Mouse (Mus musculus): Measurements from ENCODE around the gene Tnip1. TPM values are rescaled to one million over a fixed set of nuclear protein-coding genes. Genes with fewer than 3 reads are reported as not detected.

Gene Tnip1
- polyA plus RNA-seq (2015; fragmentation: Nextera tagmentation; extraction: Ambion mirVana), result 20.0 and 20.5 TPM in 2 replicates

GRCm38 (mm10) chr11:54962810-54963209, at the start of gene Tnip1:
Tnip1 (minus strand) TSS chr11:54962917.
- Histone ChIP-seq H3K27ac (peak within 1 kb of the TSS; percentile 53; the same call in 1 of the 2 replicates), H3K4me1 (peaks cover 19% of the 10 kb centered on the region), H3K4me2 (peak within 1 kb of the TSS; percentile 41), H3K4me3 (replicated peaks) (peak within 1 kb of the TSS; percentile 9), H3K9me3 (no peaks in the 10 kb centered on the region), H3K27me3 (replicated peaks) (no peaks in the 10 kb centered on the region), H3K9ac (no peak within 1 kb of the TSS), H3K36me3 (no peaks in the 10 kb centered on the region)
- ATAC-seq (ENCODE audit: insufficient read depth, low FRiP score, low read depth), result peak; percentile 34; the same call in 1 of the 2 replicates
- WGBS, result 21% methylated on average over 6 of the region's 6 CpGs

GRCm38 (mm10) chr11:55011440-55011839, 48.7 kb upstream of the Tnip1 start:
- Histone ChIP-seq H3K36me3 (peaks cover 51% of the 10 kb centered on the region), H3K9me3 (no peaks in the 10 kb centered on the region), H3K4me1 (peaks cover 4% of the 10 kb centered on the region; the same call in 1 of the 2 replicates), H3K27me3 (replicated peaks) (no peaks in the 10 kb centered on the region), H3K9ac (no peak overlapping the region), H3K4me2 (no peak overlapping the region), H3K4me3 (replicated peaks) (no peak overlapping the region), H3K27ac (no peak overlapping the region)
- 80% methylated on average over 3 of the region's 3 CpGs for WGBS
- ATAC-seq (ENCODE audit: insufficient read depth, low FRiP score, low read depth), result no peak

- no peak for ATAC-seq (ENCODE audit: insufficient read depth, low FRiP score, low read depth)
- Histone ChIP-seq H3K9ac (no peak overlapping the region), H3K4me1 (no peaks in the 10 kb centered on the region), H3K27me3 (replicated peaks) (no peaks in the 10 kb centered on the region), H3K4me2 (no peak overlapping the region), H3K4me3 (replicated peaks) (no peak overlapping the region), H3K36me3 (peaks cover 79% of the 10 kb centered on the region), H3K9me3 (no peaks in the 10 kb centered on the region), H3K27ac (no peak overlapping the region)
- 72% methylated on average over 6 of the region's 6 CpGs for WGBS
These were observed 45.5 kb upstream of the Tnip1 start for GRCm38 (mm10) chr11:55008230-55008629.

GRCm38 (mm10) chr11:55005684-55006083, 43.0 kb upstream of the Tnip1 start:
- no peak overlapping the region for H3K9ac ChIP-seq
- H3K4me3 ChIP-seq (replicated peaks), result no peak overlapping the region
- no peaks in the 10 kb centered on the region for H3K9me3 ChIP-seq
- no peaks in the 10 kb centered on the region for H3K4me1 ChIP-seq
- H3K36me3 ChIP-seq, result peaks cover 87% of the 10 kb centered on the region
- 81% methylated on average over 5 of the region's 5 CpGs for WGBS
- no peak overlapping the region for H3K4me2 ChIP-seq
- no peak overlapping the region for H3K27ac ChIP-seq
- H3K27me3 ChIP-seq (replicated peaks), result no peaks in the 10 kb centered on the region
- ATAC-seq (ENCODE audit: insufficient read depth, low FRiP score, low read depth), result no peak

GRCm38 (mm10) chr11:55004970-55005502, 42.3 kb upstream of the Tnip1 start:
- H3K27ac ChIP-seq, result no peak overlapping the region
- no peaks in the 10 kb centered on the region for H3K4me1 ChIP-seq
- 73% methylated on average over 7 of the region's 7 CpGs for WGBS
- no peak overlapping the region for H3K4me3 ChIP-seq (replicated peaks)
- no peak overlapping the region for H3K4me2 ChIP-seq
- no peak overlapping the region for H3K9ac ChIP-seq
- ATAC-seq (ENCODE audit: insufficient read depth, low FRiP score, low read depth), result no peak
- peaks cover 87% of the 10 kb centered on the region for H3K36me3 ChIP-seq
- H3K27me3 ChIP-seq (replicated peaks), result no peaks in the 10 kb centered on the region
- no peaks in the 10 kb centered on the region for H3K9me3 ChIP-seq

- WGBS, result 45% methylated on average over 2 of the region's 2 CpGs
- no peak for ATAC-seq (ENCODE audit: insufficient read depth, low FRiP score, low read depth)
- Histone ChIP-seq H3K4me2 (no peak overlapping the region), H3K9ac (no peak overlapping the region), H3K4me1 (no peaks in the 10 kb centered on the region), H3K9me3 (no peaks in the 10 kb centered on the region), H3K27me3 (replicated peaks) (no peaks in the 10 kb centered on the region), H3K27ac (no peak overlapping the region), H3K4me3 (replicated peaks) (no peak overlapping the region), H3K36me3 (peaks cover 68% of the 10 kb centered on the region)
These were observed 36.0 kb upstream of the Tnip1 start for GRCm38 (mm10) chr11:54998708-54999107.

- no peak; the same call in 1 of the 2 replicates for ATAC-seq (ENCODE audit: insufficient read depth, low FRiP score, low read depth)
- no peaks in the 10 kb centered on the region for H3K27me3 ChIP-seq (replicated peaks)
- no peak overlapping the region for H3K4me2 ChIP-seq
- H3K9ac ChIP-seq, result no peak overlapping the region
- no peaks in the 10 kb centered on the region for H3K4me1 ChIP-seq
- H3K27ac ChIP-seq, result no peak overlapping the region
- no peaks in the 10 kb centered on the region for H3K9me3 ChIP-seq
- peaks cover 64% of the 10 kb centered on the region for H3K36me3 ChIP-seq
- no peak overlapping the region for H3K4me3 ChIP-seq (replicated peaks)
- 3% methylated on average over 12 of the region's 12 CpGs for WGBS
These were observed 35.6 kb upstream of the Tnip1 start for GRCm38 (mm10) chr11:54998284-54998683.

GRCm38 (mm10) chr11:54996176-54996575, 33.5 kb upstream of the Tnip1 start:
- no peak for ATAC-seq (ENCODE audit: insufficient read depth, low FRiP score, low read depth)
- Histone ChIP-seq H3K4me3 (replicated peaks) (no peak overlapping the region), H3K4me1 (no peaks in the 10 kb centered on the region), H3K9me3 (no peaks in the 10 kb centered on the region), H3K27me3 (replicated peaks) (no peaks in the 10 kb centered on the region), H3K36me3 (peaks cover 63% of the 10 kb centered on the region), H3K27ac (no peak overlapping the region), H3K9ac (no peak overlapping the region), H3K4me2 (no peak overlapping the region)
- WGBS, result 71% methylated on average over 7 of the region's 7 CpGs

GRCm38 (mm10) chr11:54989920-54990319, 27.2 kb upstream of the Tnip1 start:
- Histone ChIP-seq H3K27ac (no peak overlapping the region), H3K9me3 (no peaks in the 10 kb centered on the region), H3K27me3 (replicated peaks) (no peaks in the 10 kb centered on the region), H3K4me2 (no peak overlapping the region), H3K4me1 (no peaks in the 10 kb centered on the region), H3K36me3 (peaks cover 51% of the 10 kb centered on the region), H3K4me3 (replicated peaks) (no peak overlapping the region), H3K9ac (no peak overlapping the region)
- no peak for ATAC-seq (ENCODE audit: insufficient read depth, low FRiP score, low read depth)

- Histone ChIP-seq H3K4me3 (replicated peaks) (no peak overlapping the region), H3K9ac (no peak overlapping the region), H3K27me3 (replicated peaks) (no peaks in the 10 kb centered on the region), H3K4me1 (no peaks in the 10 kb centered on the region), H3K9me3 (no peaks in the 10 kb centered on the region), H3K36me3 (peaks cover 51% of the 10 kb centered on the region), H3K4me2 (no peak overlapping the region), H3K27ac (no peak overlapping the region)
- ATAC-seq (ENCODE audit: insufficient read depth, low FRiP score, low read depth), result no peak
- WGBS, result 69% methylated on average over 8 of the region's 8 CpGs
These were observed 26.1 kb upstream of the Tnip1 start for GRCm38 (mm10) chr11:54988754-54989349.

GRCm38 (mm10) chr11:54987974-54988373, 25.3 kb upstream of the Tnip1 start:
- Histone ChIP-seq H3K9me3 (no peaks in the 10 kb centered on the region), H3K4me2 (no peak overlapping the region), H3K4me1 (no peaks in the 10 kb centered on the region), H3K27ac (no peak overlapping the region), H3K27me3 (replicated peaks) (no peaks in the 10 kb centered on the region), H3K9ac (no peak overlapping the region), H3K36me3 (peaks cover 56% of the 10 kb centered on the region), H3K4me3 (replicated peaks) (no peak overlapping the region)
- 75% methylated on average over 1 of the region's 1 CpGs for WGBS
- ATAC-seq (ENCODE audit: insufficient read depth, low FRiP score, low read depth), result no peak

- ATAC-seq (ENCODE audit: insufficient read depth, low FRiP score, low read depth), result no peak
- Histone ChIP-seq H3K4me2 (no peak overlapping the region), H3K27ac (no peak overlapping the region), H3K36me3 (peaks cover 64% of the 10 kb centered on the region), H3K4me3 (replicated peaks) (no peak overlapping the region), H3K9ac (no peak overlapping the region), H3K9me3 (no peaks in the 10 kb centered on the region), H3K27me3 (replicated peaks) (no peaks in the 10 kb centered on the region), H3K4me1 (no peaks in the 10 kb centered on the region)
- 81% methylated on average over 3 of the region's 3 CpGs for WGBS
These were observed 22.4 kb upstream of the Tnip1 start for GRCm38 (mm10) chr11:54985086-54985485.

Measured in stomach, embryonic 15.5 days (tissue).